Mouse (Mus musculus): ENCODE results near the gene Scaf1. TPM values are rescaled to one million over a fixed set of nuclear protein-coding genes. Genes with fewer than 3 reads are reported as not detected.

Scaf1 gene
- polyA plus RNA-seq, 1 experiment from 2014 or later: 49.4 TPM

DNA sequence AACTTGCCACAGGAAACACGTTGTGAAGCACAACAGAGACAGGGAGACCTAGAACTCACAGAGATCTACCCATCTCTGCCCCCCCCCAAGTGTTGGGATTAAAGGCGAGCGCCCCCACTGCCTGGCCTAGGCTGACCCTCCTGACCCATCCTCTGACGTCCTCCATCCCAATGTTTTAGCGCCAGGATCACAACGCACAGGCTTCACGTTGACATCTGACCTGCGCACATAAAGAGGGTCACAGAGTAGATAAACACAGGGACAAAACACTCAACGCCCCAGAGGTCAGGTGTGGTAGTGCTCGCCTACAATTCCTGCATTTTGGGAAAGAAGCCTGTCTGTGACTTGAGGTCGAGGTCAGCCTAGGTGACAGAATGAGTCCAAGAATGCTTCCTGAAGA lies 20.5 kb upstream of the Scaf1 start:
- ATAC-seq (replicated peaks; ENCODE audit: low FRiP score, low TSS enrichment, low read depth) (no peak), DNase-seq (ENCODE audit: low spot score) (no peak)
- Histone ChIP-seq H3K4me1 (replicated peaks; ENCODE audit: control insufficient read depth, insufficient read depth, low read length) (no peaks in the 10 kb centered on the region), H3K9ac (ENCODE audit: low read length) (no peak overlapping the region), H3K36me3 (ENCODE audit: control insufficient read depth, insufficient read depth, low read length) (peaks cover 100% of the 10 kb centered on the region), H3K27ac (ENCODE audit: low read depth) (no peak overlapping the region), H3K4me2 (ENCODE audit: low read length) (no peak overlapping the region), H3K9me3 (ENCODE audit: control insufficient read depth, low read length) (no peaks in the 10 kb centered on the region), H3K27me3 (replicated peaks; ENCODE audit: control insufficient read depth, insufficient read depth, low read length) (no peaks in the 10 kb centered on the region), H3K4me3 (ENCODE audit: low read depth, low read length) (no peak overlapping the region)
- WGBS: 78% methylated on average over 11 of the region's 11 CpGs

DNA sequence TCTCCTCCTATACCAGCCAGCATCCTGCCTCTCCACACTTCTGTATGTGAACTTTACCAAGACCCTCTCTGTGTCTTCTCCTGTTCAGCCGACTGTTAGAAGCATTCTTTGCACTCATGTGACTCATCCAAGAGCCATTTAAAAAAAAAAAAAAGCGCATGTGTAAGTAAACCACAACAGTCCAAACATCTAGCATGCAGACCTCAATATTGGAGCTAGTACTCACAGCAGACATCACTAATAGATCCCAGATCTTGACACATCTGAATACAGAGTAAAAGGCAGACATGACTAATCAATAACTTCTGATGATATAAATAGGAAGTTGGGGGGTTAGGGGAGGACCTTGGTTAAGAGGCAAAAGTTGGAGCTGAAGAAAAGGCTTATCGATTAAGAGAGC lies 19.5 kb upstream of the Scaf1 start:
- Histone ChIP-seq H3K4me2 (ENCODE audit: low read length) (no peak overlapping the region), H3K9me3 (ENCODE audit: control insufficient read depth, low read length) (no peaks in the 10 kb centered on the region), H3K27me3 (replicated peaks; ENCODE audit: control insufficient read depth, insufficient read depth, low read length) (no peaks in the 10 kb centered on the region), H3K4me3 (ENCODE audit: low read depth, low read length) (no peak overlapping the region), H3K36me3 (ENCODE audit: control insufficient read depth, insufficient read depth, low read length) (peaks cover 100% of the 10 kb centered on the region), H3K27ac (ENCODE audit: low read depth) (no peak overlapping the region), H3K4me1 (replicated peaks; ENCODE audit: control insufficient read depth, insufficient read depth, low read length) (no peaks in the 10 kb centered on the region), H3K9ac (ENCODE audit: low read length) (no peak overlapping the region)
- ATAC-seq (replicated peaks; ENCODE audit: low FRiP score, low TSS enrichment, low read depth) (no peak), DNase-seq (ENCODE audit: low spot score) (no peak)
- 90% methylated on average over 3 of the region's 3 CpGs for WGBS

DNA sequence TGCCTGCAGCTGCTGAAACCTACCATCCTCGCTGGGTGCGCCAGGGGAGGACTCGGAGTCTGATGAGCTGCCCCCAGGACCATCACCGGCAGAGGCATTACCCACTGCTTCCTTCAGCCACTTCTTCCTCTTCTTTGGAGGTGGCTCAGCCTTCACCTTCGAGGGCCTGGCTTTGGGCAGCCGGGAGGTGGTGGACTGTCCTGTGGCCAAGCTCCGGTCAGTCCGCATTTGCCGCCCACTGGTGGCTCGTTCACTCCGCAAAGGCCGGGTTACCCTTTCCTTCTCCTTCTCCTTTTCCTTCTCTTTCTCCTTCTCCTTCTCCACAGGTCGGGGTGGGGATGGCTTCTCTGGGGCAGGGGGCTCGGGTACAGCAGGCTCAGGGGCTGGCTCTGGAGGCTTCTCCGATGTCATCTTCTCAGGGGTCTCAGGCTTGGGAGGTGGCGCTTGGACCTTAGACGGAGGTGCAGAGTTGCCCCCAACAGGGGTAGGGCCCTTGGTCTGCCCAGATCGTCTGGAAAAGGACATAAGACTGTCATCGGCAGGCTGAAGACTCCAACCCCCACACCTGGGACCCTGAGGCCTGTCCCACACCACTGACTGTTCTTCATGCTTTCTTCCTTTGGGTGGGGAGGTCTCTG lies 17.7 kb upstream of the Scaf1 start:
- WGBS: 95% methylated on average over 19 of the region's 19 CpGs

DNA sequence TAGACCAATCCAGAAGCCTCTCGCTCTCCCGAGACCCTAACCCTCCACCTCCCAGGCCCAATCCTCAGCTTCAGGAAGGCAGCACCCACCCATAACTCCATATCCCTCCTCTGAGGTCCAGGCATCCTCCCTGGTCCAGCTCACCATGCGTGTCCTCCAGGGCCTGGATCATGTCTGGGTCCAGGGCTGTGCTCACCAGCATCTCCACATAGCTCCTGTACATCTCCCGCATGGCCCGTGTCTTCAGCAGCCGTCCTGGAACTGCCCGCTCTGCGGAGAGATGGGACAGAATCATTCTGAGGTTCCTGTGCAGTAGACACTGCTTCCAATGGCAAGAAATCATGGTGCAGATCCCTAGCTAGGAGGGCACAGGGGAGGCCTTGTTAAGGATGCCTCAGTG lies 14.7 kb upstream of the Scaf1 start:
- H3K36me3 ChIP-seq (ENCODE audit: control insufficient read depth, insufficient read depth, low read length): peaks cover 92% of the 10 kb centered on the region
- no peaks in the 10 kb centered on the region for H3K4me1 ChIP-seq (replicated peaks; ENCODE audit: control insufficient read depth, insufficient read depth, low read length)

More for the DNA sequence above, 17.7 kb upstream of the Scaf1 start:
- Histone ChIP-seq H3K9ac (ENCODE audit: low read length) (no peak overlapping the region), H3K9me3 (ENCODE audit: control insufficient read depth, low read length) (no peaks in the 10 kb centered on the region), H3K27me3 (replicated peaks; ENCODE audit: control insufficient read depth, insufficient read depth, low read length) (no peaks in the 10 kb centered on the region), H3K27ac (ENCODE audit: low read depth) (no peak overlapping the region), H3K36me3 (ENCODE audit: control insufficient read depth, insufficient read depth, low read length) (peaks cover 100% of the 10 kb centered on the region), H3K4me2 (ENCODE audit: low read length) (no peak overlapping the region), H3K4me3 (ENCODE audit: low read depth, low read length) (no peak overlapping the region), H3K4me1 (replicated peaks; ENCODE audit: control insufficient read depth, insufficient read depth, low read length) (no peaks in the 10 kb centered on the region)
- DNase-seq (ENCODE audit: low spot score) (no peak), ATAC-seq (replicated peaks; ENCODE audit: low FRiP score, low TSS enrichment, low read depth) (no peak)

DNA sequence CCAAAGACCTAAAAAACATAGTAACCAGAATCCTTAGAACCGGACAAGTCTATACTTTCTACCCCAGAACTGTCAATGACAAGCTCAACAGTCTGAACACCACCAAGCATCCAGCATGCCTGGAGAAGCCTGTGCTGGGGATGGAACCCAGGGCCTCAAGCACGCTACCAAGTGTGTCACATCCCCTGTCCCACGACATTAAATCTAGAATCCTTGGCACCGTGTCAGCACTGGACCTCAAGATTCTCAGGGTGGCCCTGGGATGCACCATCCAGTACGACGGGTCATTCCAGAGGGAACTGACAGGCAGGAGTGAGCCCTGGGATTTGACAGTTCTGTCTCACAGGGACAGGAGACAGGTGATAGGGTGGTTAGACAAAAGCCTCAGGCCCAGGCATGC lies 13.8 kb upstream of the Scaf1 start:
- ATAC-seq (replicated peaks; ENCODE audit: low FRiP score, low TSS enrichment, low read depth) (no peak), DNase-seq (ENCODE audit: low spot score) (no peak)
- Histone ChIP-seq H3K9me3 (ENCODE audit: control insufficient read depth, low read length) (no peaks in the 10 kb centered on the region), H3K36me3 (ENCODE audit: control insufficient read depth, insufficient read depth, low read length) (peaks cover 83% of the 10 kb centered on the region), H3K9ac (ENCODE audit: low read length) (no peak overlapping the region), H3K27ac (ENCODE audit: low read depth) (no peak overlapping the region), H3K4me1 (replicated peaks; ENCODE audit: control insufficient read depth, insufficient read depth, low read length) (no peaks in the 10 kb centered on the region), H3K27me3 (replicated peaks; ENCODE audit: control insufficient read depth, insufficient read depth, low read length) (no peaks in the 10 kb centered on the region), H3K4me3 (ENCODE audit: low read depth, low read length) (no peak overlapping the region), H3K4me2 (ENCODE audit: low read length) (no peak overlapping the region)
- 89% methylated on average over 6 of the region's 6 CpGs for WGBS

More for the DNA sequence above, 14.7 kb upstream of the Scaf1 start:
- Histone ChIP-seq H3K4me2 (ENCODE audit: low read length) (no peak overlapping the region), H3K27me3 (replicated peaks; ENCODE audit: control insufficient read depth, insufficient read depth, low read length) (no peaks in the 10 kb centered on the region), H3K27ac (ENCODE audit: low read depth) (no peak overlapping the region), H3K9me3 (ENCODE audit: control insufficient read depth, low read length) (no peaks in the 10 kb centered on the region), H3K9ac (ENCODE audit: low read length) (no peak overlapping the region), H3K4me3 (ENCODE audit: low read depth, low read length) (no peak overlapping the region)
- no peak for DNase-seq (ENCODE audit: low spot score)
- 93% methylated on average over 8 of the region's 8 CpGs for WGBS
- no peak for ATAC-seq (replicated peaks; ENCODE audit: low FRiP score, low TSS enrichment, low read depth)

DNA sequence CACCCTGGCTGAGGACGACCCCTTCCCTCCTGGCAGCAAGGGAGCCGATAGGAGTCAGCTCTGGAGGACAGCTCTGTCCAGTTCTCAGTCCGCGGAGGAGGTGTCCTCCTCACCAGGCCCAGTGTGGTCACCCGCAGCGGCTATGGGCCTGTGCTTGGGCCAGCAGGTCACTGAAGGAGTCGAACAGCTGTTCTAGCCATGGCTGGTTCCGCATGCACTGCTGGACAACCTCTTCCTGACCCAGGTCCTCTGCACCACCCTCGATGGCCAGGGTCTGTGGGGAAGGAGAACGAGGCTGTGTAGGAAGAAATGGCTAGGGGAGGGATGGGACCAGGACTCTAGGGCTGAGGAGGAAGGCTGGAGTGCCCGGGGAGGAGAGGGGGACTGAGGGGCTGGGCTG lies 12.2 kb upstream of the Scaf1 start:
- no peaks in the 10 kb centered on the region for H3K27me3 ChIP-seq (replicated peaks; ENCODE audit: control insufficient read depth, insufficient read depth, low read length)
- DNase-seq (ENCODE audit: low spot score) (no peak), ATAC-seq (replicated peaks; ENCODE audit: low FRiP score, low TSS enrichment, low read depth) (no peak)
- H3K4me3 ChIP-seq (ENCODE audit: low read depth, low read length): no peak overlapping the region
- H3K9ac ChIP-seq (ENCODE audit: low read length): no peak overlapping the region
- H3K4me1 ChIP-seq (replicated peaks; ENCODE audit: control insufficient read depth, insufficient read depth, low read length): no peaks in the 10 kb centered on the region
- 82% methylated on average over 11 of the region's 11 CpGs for WGBS
- H3K9me3 ChIP-seq (ENCODE audit: control insufficient read depth, low read length): no peaks in the 10 kb centered on the region
- peaks cover 67% of the 10 kb centered on the region for H3K36me3 ChIP-seq (ENCODE audit: control insufficient read depth, insufficient read depth, low read length)
- H3K4me2 ChIP-seq (ENCODE audit: low read length): no peak overlapping the region
- H3K27ac ChIP-seq (ENCODE audit: low read depth): no peak overlapping the region

DNA sequence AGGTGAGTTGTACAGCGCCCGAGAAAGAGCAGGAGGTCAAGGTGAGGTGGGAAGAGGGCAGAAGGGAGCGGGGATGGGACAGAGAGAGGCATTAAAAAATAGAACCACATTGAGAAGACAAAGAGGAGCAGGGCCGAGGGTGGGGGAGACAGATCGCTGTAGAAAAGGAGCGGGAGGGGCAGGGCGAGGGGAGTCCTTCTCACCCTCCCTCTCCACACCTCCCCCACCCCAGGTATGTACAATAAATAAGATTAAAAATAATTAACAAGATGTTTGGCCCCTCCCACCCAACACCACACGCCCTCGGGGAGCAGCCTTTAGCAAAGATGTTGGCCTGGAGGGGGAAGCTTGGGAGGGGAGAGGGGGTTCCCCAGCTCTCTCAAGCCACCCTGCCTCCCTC lies 11.6 kb upstream of the Scaf1 start:
- Histone ChIP-seq H3K4me3 (ENCODE audit: low read depth, low read length) (no peak overlapping the region), H3K27ac (ENCODE audit: low read depth) (no peak overlapping the region), H3K36me3 (ENCODE audit: control insufficient read depth, insufficient read depth, low read length) (peaks cover 61% of the 10 kb centered on the region)

DNA sequence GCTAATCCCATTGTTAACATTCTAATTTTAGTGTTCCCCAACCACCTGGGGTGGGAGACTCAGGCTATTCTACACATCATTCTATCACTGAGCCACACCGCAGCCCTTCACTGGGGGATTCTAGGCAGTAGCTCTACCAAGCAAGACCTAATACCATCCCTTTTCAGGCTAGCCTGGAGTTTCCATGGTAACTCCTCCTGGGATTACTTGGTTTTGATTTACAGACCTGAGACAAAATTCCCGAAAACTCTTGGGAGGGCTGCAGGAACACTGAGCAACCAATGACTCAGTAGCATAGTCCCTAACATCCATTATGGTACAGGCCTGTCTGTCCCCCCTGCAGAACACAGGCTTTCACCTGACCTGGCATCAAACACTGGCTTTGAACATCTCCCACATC lies 10.1 kb upstream of the Scaf1 start:
- no peak overlapping the region for H3K27ac ChIP-seq (ENCODE audit: low read depth)
- H3K4me2 ChIP-seq (ENCODE audit: low read length): no peak overlapping the region
- DNase-seq (ENCODE audit: low spot score) (no peak), ATAC-seq (replicated peaks; ENCODE audit: low FRiP score, low TSS enrichment, low read depth) (no peak)
- 56% methylated on average over 2 of the region's 2 CpGs for WGBS
- no peak overlapping the region for H3K4me3 ChIP-seq (ENCODE audit: low read depth, low read length)
- H3K4me1 ChIP-seq (replicated peaks; ENCODE audit: control insufficient read depth, insufficient read depth, low read length): no peaks in the 10 kb centered on the region
- H3K36me3 ChIP-seq (ENCODE audit: control insufficient read depth, insufficient read depth, low read length): peaks cover 46% of the 10 kb centered on the region
- no peak overlapping the region for H3K9ac ChIP-seq (ENCODE audit: low read length)
- H3K27me3 ChIP-seq (replicated peaks; ENCODE audit: control insufficient read depth, insufficient read depth, low read length): no peaks in the 10 kb centered on the region
- H3K9me3 ChIP-seq (ENCODE audit: control insufficient read depth, low read length): no peaks in the 10 kb centered on the region

More for the DNA sequence above, 11.6 kb upstream of the Scaf1 start:
- DNase-seq (ENCODE audit: low spot score) (no peak), ATAC-seq (replicated peaks; ENCODE audit: low FRiP score, low TSS enrichment, low read depth) (no peak)
- Histone ChIP-seq H3K4me2 (ENCODE audit: low read length) (no peak overlapping the region), H3K9me3 (ENCODE audit: control insufficient read depth, low read length) (no peaks in the 10 kb centered on the region), H3K4me1 (replicated peaks; ENCODE audit: control insufficient read depth, insufficient read depth, low read length) (no peaks in the 10 kb centered on the region), H3K27me3 (replicated peaks; ENCODE audit: control insufficient read depth, insufficient read depth, low read length) (no peaks in the 10 kb centered on the region), H3K9ac (ENCODE audit: low read length) (no peak overlapping the region)
- 90% methylated on average over 9 of the region's 9 CpGs for WGBS

DNA sequence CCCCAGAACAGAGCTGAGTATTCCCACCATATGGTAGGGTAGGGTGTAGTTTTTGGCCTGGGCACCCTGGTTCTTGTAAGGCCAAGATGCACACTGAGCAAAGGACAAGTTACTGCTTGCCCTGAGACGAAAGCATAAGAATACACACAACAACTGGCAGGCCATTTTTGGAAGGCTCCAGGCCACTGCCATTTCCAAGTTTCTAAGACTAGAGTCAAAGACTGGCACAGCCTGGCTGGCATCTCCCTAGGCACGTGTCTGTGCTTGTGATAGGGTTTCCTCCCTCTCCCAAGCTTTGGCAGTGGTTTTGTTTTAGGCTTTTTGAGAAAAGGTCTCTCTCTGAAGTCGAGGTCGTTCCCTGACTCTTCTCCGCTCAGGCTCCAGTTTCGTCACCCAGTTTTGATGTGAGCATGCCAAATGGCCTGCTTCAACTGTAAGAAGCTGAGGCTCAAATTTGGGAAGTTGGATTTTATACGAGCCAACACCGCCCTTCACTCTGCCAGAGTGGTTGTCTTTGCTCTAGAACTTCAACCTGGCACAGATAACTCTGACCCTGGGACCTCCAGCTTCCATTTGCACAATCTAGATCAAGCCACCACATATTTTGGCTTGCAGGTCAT lies 9.5 kb upstream of the Scaf1 start:
- no peak for ATAC-seq (replicated peaks; ENCODE audit: low FRiP score, low TSS enrichment, low read depth)
- 75% methylated on average over 8 of the region's 8 CpGs for WGBS
- Histone ChIP-seq H3K36me3 (ENCODE audit: control insufficient read depth, insufficient read depth, low read length) (peaks cover 41% of the 10 kb centered on the region), H3K4me3 (ENCODE audit: low read depth, low read length) (no peak overlapping the region), H3K9ac (ENCODE audit: low read length) (no peak overlapping the region), H3K9me3 (ENCODE audit: control insufficient read depth, low read length) (no peaks in the 10 kb centered on the region), H3K4me1 (replicated peaks; ENCODE audit: control insufficient read depth, insufficient read depth, low read length) (no peaks in the 10 kb centered on the region), H3K27ac (ENCODE audit: low read depth) (no peak overlapping the region), H3K4me2 (ENCODE audit: low read length) (no peak overlapping the region), H3K27me3 (replicated peaks; ENCODE audit: control insufficient read depth, insufficient read depth, low read length) (no peaks in the 10 kb centered on the region)
- no peak for DNase-seq (ENCODE audit: low spot score)

Measured in intestine, embryonic 14.5 days (tissue).